Mouse (Mus musculus): ENCODE results near the gene Arid5a.

Arid5a gene

GRCm38 (mm10) chr1:36277267-36278060 is 30.1 kb upstream of the Arid5a start:
- ChIA-PET CTCF (interaction anchor here (0.5 to 1.9 kb wide), 25 partner anchors 11 to 1009 kb away, joined by 3 to 10 read pairs (median 3); partner anchors contain the start of gene Uggt1 (in 2 of the 4)), POLR2A (interaction anchor here in 2 of 4 experiments (0.5 to 1.2 kb wide), 4 partner anchors 13 to 1416 kb away, joined by 3 to 4 read pairs (median 3); no protein-coding TSS in a partner anchor)

DNA sequence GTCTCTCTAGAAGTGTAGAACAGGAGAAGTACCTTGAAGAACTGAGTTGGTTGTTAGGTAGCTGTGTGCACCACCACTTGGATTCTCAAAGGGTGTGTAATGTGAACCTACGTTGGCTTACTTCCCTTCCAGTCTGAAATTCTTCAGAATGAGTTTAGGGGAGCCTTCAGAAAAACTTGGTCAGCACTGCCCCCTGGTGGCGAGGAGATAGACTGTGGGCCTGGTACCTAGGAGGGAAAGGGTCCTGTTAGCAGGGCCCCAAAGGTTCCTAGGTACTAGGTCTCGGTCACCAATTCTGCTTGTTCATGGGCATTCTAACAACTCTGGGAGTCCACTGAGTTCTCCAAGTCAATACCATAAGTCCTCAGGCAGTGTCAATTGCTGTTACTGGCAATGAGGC is 28.3 kb upstream of the Arid5a start:
- POLR2A ChIA-PET, result interaction anchor here in 1 of 4 experiments (1.2 kb wide), 1 partner anchor 21 kb away, joined by 4 read pairs; no protein-coding TSS in a partner anchor
- CTCF ChIA-PET, result interaction anchor here in 1 of 4 experiments (1.2 kb wide), 1 partner anchor 27 kb away, joined by 3 read pairs; no protein-coding TSS in a partner anchor

DNA sequence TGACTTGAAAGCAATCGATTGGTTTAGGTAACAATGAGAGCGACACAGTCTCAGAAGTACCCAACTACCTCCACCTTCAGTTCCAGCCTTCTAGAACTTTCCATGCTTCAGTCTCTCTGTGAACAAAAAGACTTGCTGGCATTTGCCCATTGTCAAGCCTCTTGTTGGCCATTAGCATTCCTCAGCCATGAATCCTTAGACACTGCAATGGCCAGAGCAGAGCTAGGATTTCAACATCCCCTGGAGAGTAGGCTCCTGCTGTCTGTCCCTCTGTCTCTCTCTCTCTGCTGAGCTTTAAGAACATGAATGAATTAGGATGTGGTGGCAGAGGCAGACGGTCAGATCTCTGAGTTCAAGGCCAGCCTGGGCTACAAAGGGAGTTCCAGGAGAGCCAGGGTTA is 26.6 kb upstream of the Arid5a start:
- ChIA-PET CTCF (interaction anchor here in 2 of 4 experiments (0.6 to 1.2 kb wide), 3 partner anchors 26 to 582 kb away, joined by 3 to 4 read pairs (median 3); partner anchors contain the start of gene Arid5a (in 1 of the 2)), POLR2A (no interaction called here)

DNA sequence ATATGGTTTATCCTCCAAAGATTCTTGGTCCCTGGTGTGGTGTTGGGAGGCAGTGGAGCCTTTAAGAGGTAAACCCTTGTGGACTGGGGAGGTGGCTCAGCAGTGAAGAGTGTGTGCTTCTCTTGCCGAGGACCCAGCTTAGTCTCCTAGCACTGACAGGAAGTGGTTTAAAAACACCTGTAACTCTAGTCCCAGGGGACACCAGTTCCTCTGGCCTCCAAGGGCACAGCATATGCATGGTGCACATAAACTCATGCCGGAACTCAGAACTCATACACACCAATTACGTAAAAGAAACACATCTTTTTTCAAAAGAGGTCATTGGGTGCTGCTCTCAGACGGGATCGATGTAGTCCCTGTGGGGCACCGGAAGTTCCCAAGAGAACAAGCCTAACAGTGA is 25.7 kb upstream of the Arid5a start:
- ChIA-PET POLR2A (interaction anchor here in 2 of 4 experiments (0.6 to 1.0 kb wide), 3 partner anchors 16 to 212 kb away, joined by 3 to 5 read pairs (median 5); partner anchors contain the start of gene Arid5a (in 1 of the 2)), CTCF (interaction anchor here in 2 of 4 experiments (0.6 to 0.7 kb wide), 3 partner anchors 12 to 251 kb away, joined by 3 to 6 read pairs (median 6); no protein-coding TSS in a partner anchor)

DNA sequence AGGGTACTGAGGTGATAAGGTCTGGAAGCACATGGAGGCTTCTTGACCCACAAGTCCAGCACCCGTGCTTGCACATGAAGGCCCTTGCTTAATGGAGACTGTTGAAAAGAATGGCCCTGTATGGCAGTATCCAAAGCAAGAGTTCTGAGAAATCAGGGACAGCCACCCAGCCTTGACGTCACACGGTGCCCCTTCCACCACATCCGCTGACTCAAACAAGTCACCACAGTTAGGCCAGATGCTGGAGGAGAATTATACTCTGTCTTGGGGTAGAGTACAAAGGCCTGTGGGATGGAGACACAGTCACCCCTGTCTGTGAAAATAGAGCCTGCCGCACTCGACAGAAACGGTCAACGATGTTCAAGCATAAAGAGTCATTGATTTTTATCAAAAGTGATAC is 14.1 kb upstream of the Arid5a start:
- CTCF ChIA-PET, result interaction anchor here in 1 of 4 experiments (0.9 kb wide), 1 partner anchor 28 kb away, joined by 3 read pairs; no protein-coding TSS in a partner anchor
- POLR2A ChIA-PET, result interaction anchor here in 2 of 4 experiments (0.6 to 5.2 kb wide), 4 partner anchors 9 to 178 kb away, joined by 3 to 25 read pairs (median 4); partner anchors contain the start of gene Arid5a (in 2 of the 2)

GRCm38 (mm10) chr1:36294402-36294801 is 13.1 kb upstream of the Arid5a start:
- POLR2A ChIA-PET, result interaction anchor here in 3 of 4 experiments (0.7 to 5.2 kb wide), 4 partner anchors 9 to 13 kb away, joined by 3 to 25 read pairs (median 6); partner anchors contain the start of gene Arid5a (in 3 of the 3)
- CTCF ChIA-PET, result interaction anchor here (0.8 to 1.2 kb wide), 5 partner anchors 17 to 207 kb away, joined by 3 to 6 read pairs (median 3); no protein-coding TSS in a partner anchor

GRCm38 (mm10) chr1:36296466-36297149 is 10.9 kb upstream of the Arid5a start:
- CTCF ChIA-PET, result interaction anchor here in 2 of 4 experiments (0.5 to 0.7 kb wide), 3 partner anchors 97 to 930 kb away, joined by 3 to 5 read pairs (median 5); no protein-coding TSS in a partner anchor
- POLR2A ChIA-PET, result interaction anchor here in 3 of 4 experiments (0.5 to 5.2 kb wide), 7 partner anchors 8 to 701 kb away, joined by 3 to 25 read pairs (median 5); partner anchors contain the start of gene Arid5a (in 3 of the 3)

DNA sequence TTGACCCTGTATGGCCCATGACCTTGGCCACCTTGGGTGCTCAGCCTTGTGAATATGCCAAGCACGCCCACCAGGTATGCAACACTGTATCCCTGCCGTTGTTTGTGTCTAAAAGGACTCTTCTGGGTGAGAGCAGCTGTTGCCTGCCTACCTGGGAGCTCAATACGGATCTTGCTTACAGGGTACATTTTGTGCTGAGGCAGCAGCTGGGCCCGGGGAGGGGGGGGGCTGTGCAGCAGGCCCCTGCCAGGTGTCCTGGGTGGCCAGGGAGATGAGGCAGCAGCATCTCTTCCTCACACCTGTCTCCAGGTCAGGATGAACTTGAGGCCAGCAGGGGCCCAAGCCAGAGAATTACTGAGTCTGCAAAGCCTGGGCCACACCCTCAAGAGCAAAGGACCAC is 9.4 kb upstream of the Arid5a start:
- POLR2A ChIA-PET, result interaction anchor here in 3 of 4 experiments (1.0 to 2.4 kb wide), 4 partner anchors 9 to 16 kb away, joined by 3 to 18 read pairs (median 7); partner anchors contain the start of gene Arid5a (in 3 of the 3)
- CTCF ChIA-PET, result no interaction called here

GRCm38 (mm10) chr1:36299126-36299525 is 8.4 kb upstream of the Arid5a start:
- ChIA-PET CTCF (no interaction called here), POLR2A (interaction anchor here in 3 of 4 experiments (0.6 to 1.9 kb wide), 5 partner anchors 8 to 1696 kb away, joined by 3 to 9 read pairs (median 7); partner anchors contain the start of gene Arid5a (in 3 of the 3))

- ChIA-PET POLR2A (interaction anchor here in 1 of 4 experiments (0.6 kb wide), 1 partner anchor 1696 kb away, joined by 7 read pairs; no protein-coding TSS in a partner anchor), CTCF (interaction anchor here in 1 of 4 experiments (0.7 kb wide), 2 partner anchors 18 to 852 kb away, joined by 4 to 6 read pairs; no protein-coding TSS in a partner anchor)
Observed at GRCm38 (mm10) chr1:36299676-36300075, 7.9 kb upstream of the Arid5a start.

DNA sequence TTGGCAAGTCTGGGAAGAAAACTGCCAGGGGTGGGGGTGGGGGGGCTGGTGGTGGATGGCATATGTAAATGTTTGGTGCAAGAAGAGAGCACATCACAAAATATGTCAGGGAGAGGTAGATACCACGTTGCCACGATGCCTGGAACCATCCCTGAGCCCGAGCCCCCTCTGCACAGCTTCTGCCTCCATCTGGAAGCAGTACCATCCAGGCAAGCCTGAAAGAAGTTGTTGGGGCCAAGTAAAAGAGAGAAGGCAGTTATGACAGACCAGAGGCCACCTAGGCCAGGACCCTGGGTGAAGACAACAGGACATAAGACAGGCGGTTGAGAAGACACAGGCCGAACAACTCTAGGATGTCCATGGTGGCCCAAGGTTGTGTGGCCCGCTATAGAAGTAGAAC is 7.0 kb upstream of the Arid5a start:
- ChIA-PET POLR2A (interaction anchor here in 1 of 4 experiments (0.7 to 1.8 kb wide), 2 partner anchors 9 to 21 kb away, joined by 3 to 4 read pairs; no protein-coding TSS in a partner anchor), CTCF (no interaction called here)

DNA sequence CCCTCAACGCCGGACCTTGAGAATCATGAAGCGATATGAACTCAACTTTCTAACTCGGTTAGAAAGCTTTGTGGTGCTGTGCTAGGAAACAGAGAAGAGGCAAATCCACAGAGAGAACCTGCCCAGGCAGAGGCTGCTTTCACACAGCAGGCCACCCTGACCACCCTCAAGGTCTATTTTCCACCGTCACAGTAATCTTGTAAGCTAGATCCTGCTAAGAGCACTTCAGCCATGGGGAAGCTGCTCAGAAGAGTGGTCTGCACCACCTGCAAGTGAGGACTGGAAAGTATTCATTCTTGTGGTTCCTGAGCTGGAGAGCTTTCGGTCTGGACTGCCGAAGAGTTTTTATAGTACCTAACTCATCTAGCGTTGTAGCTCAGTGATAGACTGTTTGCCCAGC is 5.3 kb upstream of the Arid5a start:
- CTCF ChIA-PET, result interaction anchor here in 2 of 4 experiments (0.6 to 1.5 kb wide), 3 partner anchors 21 to 256 kb away, joined by 3 read pairs; partner anchors contain the start of gene Sema4c (in 1 of the 2)
- POLR2A ChIA-PET, result interaction anchor here in 2 of 4 experiments (1.0 to 1.2 kb wide), 2 partner anchors 12 to 14 kb away, joined by 3 to 4 read pairs; no protein-coding TSS in a partner anchor

- ChIA-PET POLR2A (interaction anchor here in 2 of 4 experiments (0.7 to 1.0 kb wide), 2 partner anchors 12 kb away, joined by 3 to 6 read pairs; no protein-coding TSS in a partner anchor), CTCF (interaction anchor here in 1 of 4 experiments (0.6 to 1.5 kb wide), 2 partner anchors 21 to 255 kb away, joined by 3 read pairs; partner anchors contain the start of gene Sema4c)
Observed at GRCm38 (mm10) chr1:36302957-36303356, 4.6 kb upstream of the Arid5a start.

DNA sequence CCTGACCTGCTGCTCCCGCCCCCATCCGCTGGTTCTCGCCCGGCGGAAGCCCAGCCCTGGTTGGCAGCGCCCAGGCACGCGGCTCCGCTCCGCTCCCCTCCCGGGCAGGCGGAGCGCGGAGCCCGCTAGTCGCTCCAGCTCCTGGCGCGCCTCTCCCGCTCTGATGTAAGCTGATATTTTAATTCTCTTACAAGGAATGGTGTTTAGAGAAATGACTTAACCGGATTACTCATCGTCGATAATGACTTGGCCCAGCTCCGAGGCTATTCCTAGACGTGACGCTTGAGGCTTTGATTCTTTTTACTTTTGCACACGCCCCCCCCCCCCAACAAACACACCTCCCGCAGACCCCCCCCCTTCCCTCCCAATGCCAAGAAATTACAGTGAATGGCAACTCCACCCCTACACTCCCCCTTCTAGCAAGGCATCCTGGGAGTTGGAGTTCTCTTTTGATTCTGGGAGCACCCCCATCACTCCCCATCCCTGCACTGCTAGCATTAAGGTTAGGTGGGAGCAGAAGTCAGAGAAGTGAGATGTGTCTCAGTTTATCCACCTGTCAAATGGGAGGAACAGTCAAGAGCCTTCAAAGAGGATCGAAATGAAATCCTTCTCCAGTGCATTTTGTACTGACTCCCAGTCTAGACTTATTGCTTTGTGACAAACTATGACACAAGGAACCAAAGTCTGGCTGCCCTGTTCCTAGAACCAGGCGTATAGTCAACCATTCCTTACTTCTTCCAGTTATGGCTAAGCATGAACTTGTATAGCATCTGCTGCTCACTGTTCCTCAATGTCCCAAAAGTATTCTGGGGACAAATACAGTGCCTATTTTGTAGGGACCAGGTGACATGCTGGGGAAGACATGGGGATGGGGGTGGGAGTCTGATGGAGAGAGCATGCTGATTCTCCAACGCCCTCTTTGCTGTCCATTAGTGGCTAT is 3.9 kb upstream of the Arid5a start:
- POLR2A ChIA-PET, result interaction anchor here in 2 of 4 experiments (0.7 to 1.0 kb wide), 2 partner anchors 11 to 12 kb away, joined by 3 to 6 read pairs; no protein-coding TSS in a partner anchor
- CTCF ChIA-PET, result no interaction called here

GRCm38 (mm10) chr1:36304764-36305163 is 2.8 kb upstream of the Arid5a start:
- ChIA-PET CTCF (no interaction called here), POLR2A (no interaction called here)

DNA sequence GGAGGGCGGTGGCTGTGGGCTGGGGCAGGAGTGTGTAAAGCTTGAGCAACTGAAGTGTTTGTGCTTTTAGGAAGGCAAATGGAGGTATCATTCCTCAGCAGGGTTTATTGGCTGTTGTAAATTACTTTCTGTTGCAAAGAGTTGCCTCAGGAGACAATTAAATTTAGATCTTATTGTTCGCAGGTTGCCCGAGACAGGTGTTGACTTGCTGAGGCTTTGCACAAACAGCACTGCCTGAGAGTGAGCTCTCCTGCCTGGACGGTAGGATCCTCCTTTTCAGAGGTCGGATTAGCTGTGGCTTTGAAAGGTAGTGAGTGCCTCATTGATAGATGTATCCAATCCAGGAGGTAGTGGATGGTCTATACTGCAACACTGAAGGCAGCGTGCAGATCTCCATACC is 1.4 kb upstream of the Arid5a start:
- ChIA-PET POLR2A (interaction anchor here in 3 of 4 experiments (0.7 to 5.1 kb wide), 15 partner anchors 9 to 205 kb away, joined by 3 to 27 read pairs (median 6); partner anchors contain the start of gene Kansl3 (in 1 of the 3)), CTCF (interaction anchor here in 1 of 4 experiments (1.8 to 4.0 kb wide), 2 partner anchors 16 to 18 kb away, joined by 7 to 17 read pairs; no protein-coding TSS in a partner anchor)

Measured in embryonic stem cell, embryonic (primary cell).